Mouse (Mus musculus): ENCODE results near the gene Zfp428. TPM values are rescaled to one million over a fixed set of nuclear protein-coding genes. Genes with fewer than 3 reads are reported as not detected.

The Zfp428 gene
- polyA plus RNA-seq, 1 experiment from 2014 or later = 3.2 TPM

- Histone ChIP-seq H3K9me3 (replicated peaks; ENCODE audit: control insufficient read depth, low read length) (no peaks in the 10 kb centered on the region), H3K4me1 (ENCODE audit: control insufficient read depth, low read depth, low read length) (peaks cover 5% of the 10 kb centered on the region), H3K27ac (ENCODE audit: low read length) (no peak overlapping the region), H3K36me3 (ENCODE audit: control insufficient read depth, insufficient read depth) (no peaks in the 10 kb centered on the region), H3K4me3 (ENCODE audit: low read depth, low read length) (no peak overlapping the region), H3K4me2 (ENCODE audit: low read depth, low read length) (no peak overlapping the region), H3K9ac (ENCODE audit: low read depth, low read length) (no peak overlapping the region), H3K27me3 (ENCODE audit: control insufficient read depth, insufficient read depth, low read depth, low read length) (peaks cover 29% of the 10 kb centered on the region)
- ATAC-seq (ENCODE audit: low read depth) = no peak
- WGBS (ENCODE audit: insufficient replicate concordance) = 50% methylated on average over 9 of the region's 9 CpGs
Observed at GRCm38 (mm10) chr7:24486654-24487130, 20.1 kb upstream of the Zfp428 start.

- H3K9me3 ChIP-seq (replicated peaks; ENCODE audit: control insufficient read depth, low read length) = no peaks in the 10 kb centered on the region
- 22% methylated on average over 3 of the region's 3 CpGs for WGBS (ENCODE audit: insufficient replicate concordance)
- no peak overlapping the region for H3K4me3 ChIP-seq (ENCODE audit: low read depth, low read length)
- no peaks in the 10 kb centered on the region for H3K36me3 ChIP-seq (ENCODE audit: control insufficient read depth, insufficient read depth)
- no peaks in the 10 kb centered on the region; the same call in 1 of the 2 replicates for H3K4me1 ChIP-seq (ENCODE audit: control insufficient read depth, low read depth, low read length)
- H3K4me2 ChIP-seq (ENCODE audit: low read depth, low read length) = no peak overlapping the region
- H3K9ac ChIP-seq (ENCODE audit: low read depth, low read length) = no peak overlapping the region
- peaks cover 21% of the 10 kb centered on the region for H3K27me3 ChIP-seq (ENCODE audit: control insufficient read depth, insufficient read depth, low read depth, low read length)
- no peak overlapping the region for H3K27ac ChIP-seq (ENCODE audit: low read length)
- no peak for ATAC-seq (ENCODE audit: low read depth)
Observed at GRCm38 (mm10) chr7:24487403-24487802, 19.4 kb upstream of the Zfp428 start.

- H3K4me2 ChIP-seq (ENCODE audit: low read depth, low read length) = no peak overlapping the region
- H3K9ac ChIP-seq (ENCODE audit: low read depth, low read length) = no peak overlapping the region
- H3K27me3 ChIP-seq (ENCODE audit: control insufficient read depth, insufficient read depth, low read depth, low read length) = peaks cover 13% of the 10 kb centered on the region
- H3K4me3 ChIP-seq (ENCODE audit: low read depth, low read length) = no peak overlapping the region
- H3K36me3 ChIP-seq (ENCODE audit: control insufficient read depth, insufficient read depth) = no peaks in the 10 kb centered on the region
- H3K9me3 ChIP-seq (replicated peaks; ENCODE audit: control insufficient read depth, low read length) = no peaks in the 10 kb centered on the region
- H3K4me1 ChIP-seq (ENCODE audit: control insufficient read depth, low read depth, low read length) = no peaks in the 10 kb centered on the region; the same call in 1 of the 2 replicates
- no peak for ATAC-seq (ENCODE audit: low read depth)
- no peak overlapping the region for H3K27ac ChIP-seq (ENCODE audit: low read length)
- WGBS (ENCODE audit: insufficient replicate concordance) = 69% methylated on average over 8 of the region's 8 CpGs
Observed at GRCm38 (mm10) chr7:24488303-24488702, 18.5 kb upstream of the Zfp428 start.

GRCm38 (mm10) chr7:24499856-24500577, 6.8 kb upstream of the Zfp428 start:
- Histone ChIP-seq H3K9ac (ENCODE audit: low read depth, low read length) (no peak overlapping the region), H3K4me1 (ENCODE audit: control insufficient read depth, low read depth, low read length) (peaks cover 4% of the 10 kb centered on the region), H3K27me3 (ENCODE audit: control insufficient read depth, insufficient read depth, low read depth, low read length) (peaks cover 45% of the 10 kb centered on the region), H3K9me3 (replicated peaks; ENCODE audit: control insufficient read depth, low read length) (no peaks in the 10 kb centered on the region; the same call in 1 of the 2 replicates), H3K4me3 (ENCODE audit: low read depth, low read length) (no peak overlapping the region), H3K27ac (ENCODE audit: low read length) (no peak overlapping the region), H3K36me3 (ENCODE audit: control insufficient read depth, insufficient read depth) (no peaks in the 10 kb centered on the region), H3K4me2 (ENCODE audit: low read depth, low read length) (no peak overlapping the region)
- WGBS (ENCODE audit: insufficient replicate concordance) = 10% methylated on average over 43 of the region's 43 CpGs
- ATAC-seq (ENCODE audit: low read depth) = no peak

- no peak overlapping the region for H3K9ac ChIP-seq (ENCODE audit: low read depth, low read length)
- ATAC-seq (ENCODE audit: low read depth) = no peak
- H3K27ac ChIP-seq (ENCODE audit: low read length) = no peak overlapping the region
- 18% methylated on average over 7 of the region's 7 CpGs for WGBS (ENCODE audit: insufficient replicate concordance)
- H3K27me3 ChIP-seq (ENCODE audit: control insufficient read depth, insufficient read depth, low read depth, low read length) = peaks cover 45% of the 10 kb centered on the region
- peaks cover 5% of the 10 kb centered on the region for H3K4me1 ChIP-seq (ENCODE audit: control insufficient read depth, low read depth, low read length)
- no peaks in the 10 kb centered on the region for H3K36me3 ChIP-seq (ENCODE audit: control insufficient read depth, insufficient read depth)
- no peak overlapping the region for H3K4me2 ChIP-seq (ENCODE audit: low read depth, low read length)
- no peak overlapping the region for H3K4me3 ChIP-seq (ENCODE audit: low read depth, low read length)
- H3K9me3 ChIP-seq (replicated peaks; ENCODE audit: control insufficient read depth, low read length) = no peaks in the 10 kb centered on the region; the same call in 1 of the 2 replicates
Observed at GRCm38 (mm10) chr7:24500929-24501328, 5.9 kb upstream of the Zfp428 start.

GRCm38 (mm10) chr7:24501492-24501891, 5.3 kb upstream of the Zfp428 start:
- WGBS (ENCODE audit: insufficient replicate concordance) = 35% methylated on average over 21 of the region's 21 CpGs
- Histone ChIP-seq H3K9ac (ENCODE audit: low read depth, low read length) (no peak overlapping the region), H3K4me1 (ENCODE audit: control insufficient read depth, low read depth, low read length) (peaks cover 8% of the 10 kb centered on the region), H3K27me3 (ENCODE audit: control insufficient read depth, insufficient read depth, low read depth, low read length) (peaks cover 45% of the 10 kb centered on the region), H3K4me3 (ENCODE audit: low read depth, low read length) (no peak overlapping the region), H3K36me3 (ENCODE audit: control insufficient read depth, insufficient read depth) (no peaks in the 10 kb centered on the region), H3K9me3 (replicated peaks; ENCODE audit: control insufficient read depth, low read length) (no peaks in the 10 kb centered on the region; the same call in 1 of the 2 replicates), H3K4me2 (ENCODE audit: low read depth, low read length) (no peak overlapping the region), H3K27ac (ENCODE audit: low read length) (no peak overlapping the region)
- ATAC-seq (ENCODE audit: low read depth) = no peak

- Histone ChIP-seq H3K4me2 (ENCODE audit: low read depth, low read length) (no peak overlapping the region), H3K27ac (ENCODE audit: low read length) (no peak overlapping the region), H3K9me3 (replicated peaks; ENCODE audit: control insufficient read depth, low read length) (no peaks in the 10 kb centered on the region; the same call in 1 of the 2 replicates), H3K9ac (ENCODE audit: low read depth, low read length) (no peak overlapping the region), H3K36me3 (ENCODE audit: control insufficient read depth, insufficient read depth) (no peaks in the 10 kb centered on the region), H3K27me3 (ENCODE audit: control insufficient read depth, insufficient read depth, low read depth, low read length) (peaks cover 33% of the 10 kb centered on the region), H3K4me3 (ENCODE audit: low read depth, low read length) (no peak overlapping the region), H3K4me1 (ENCODE audit: control insufficient read depth, low read depth, low read length) (peaks cover 15% of the 10 kb centered on the region)
- no peak for ATAC-seq (ENCODE audit: low read depth)
- WGBS (ENCODE audit: insufficient replicate concordance) = 14% methylated on average over 10 of the region's 10 CpGs
Observed at GRCm38 (mm10) chr7:24504004-24504403, 2.8 kb upstream of the Zfp428 start.

GRCm38 (mm10) chr7:24504868-24505267, 1.9 kb upstream of the Zfp428 start:
- Histone ChIP-seq H3K27me3 (ENCODE audit: control insufficient read depth, insufficient read depth, low read depth, low read length) (peaks cover 24% of the 10 kb centered on the region), H3K9me3 (replicated peaks; ENCODE audit: control insufficient read depth, low read length) (no peaks in the 10 kb centered on the region; the same call in 1 of the 2 replicates), H3K4me1 (ENCODE audit: control insufficient read depth, low read depth, low read length) (peaks cover 15% of the 10 kb centered on the region), H3K9ac (ENCODE audit: low read depth, low read length) (no peak overlapping the region), H3K27ac (ENCODE audit: low read length) (no peak overlapping the region), H3K4me3 (ENCODE audit: low read depth, low read length) (no peak overlapping the region), H3K4me2 (ENCODE audit: low read depth, low read length) (no peak overlapping the region), H3K36me3 (ENCODE audit: control insufficient read depth, insufficient read depth) (no peaks in the 10 kb centered on the region)
- 11% methylated on average over 4 of the region's 4 CpGs for WGBS (ENCODE audit: insufficient replicate concordance)
- no peak for ATAC-seq (ENCODE audit: low read depth)

- H3K4me2 ChIP-seq (ENCODE audit: low read depth, low read length) = no peak overlapping the region
- no peak for ATAC-seq (ENCODE audit: low read depth)
Observed at GRCm38 (mm10) chr7:24505447-24506064, 1.2 kb upstream of the Zfp428 start.

More at GRCm38 (mm10) chr7:24505447-24506064, 1.2 kb upstream of the Zfp428 start:
- no peak overlapping the region for H3K4me3 ChIP-seq (ENCODE audit: low read depth, low read length)
- H3K4me1 ChIP-seq (ENCODE audit: control insufficient read depth, low read depth, low read length) = peaks cover 15% of the 10 kb centered on the region
- no peaks in the 10 kb centered on the region for H3K36me3 ChIP-seq (ENCODE audit: control insufficient read depth, insufficient read depth)
- no peaks in the 10 kb centered on the region; the same call in 1 of the 2 replicates for H3K9me3 ChIP-seq (replicated peaks; ENCODE audit: control insufficient read depth, low read length)
- H3K9ac ChIP-seq (ENCODE audit: low read depth, low read length) = no peak overlapping the region
- 48% methylated on average over 15 of the region's 15 CpGs for WGBS (ENCODE audit: insufficient replicate concordance)
- H3K27ac ChIP-seq (ENCODE audit: low read length) = no peak overlapping the region
- peaks cover 17% of the 10 kb centered on the region for H3K27me3 ChIP-seq (ENCODE audit: control insufficient read depth, insufficient read depth, low read depth, low read length)

All from liver, embryonic 16.5 days (tissue).